Mouse (Mus musculus) frontal cortex, postnatal 10 days (tissue): ENCODE results near the gene Ctnnbl1.

Experiments
- DNase-seq, 2 experiments: peaks; one replicate each; pipeline ENCODE4 v3.0.0; 2022; ENCODE audit warnings: low spot score in 2 of 2, mixed read lengths in 1 of 2

Ctnnbl1 gene

DNA sequence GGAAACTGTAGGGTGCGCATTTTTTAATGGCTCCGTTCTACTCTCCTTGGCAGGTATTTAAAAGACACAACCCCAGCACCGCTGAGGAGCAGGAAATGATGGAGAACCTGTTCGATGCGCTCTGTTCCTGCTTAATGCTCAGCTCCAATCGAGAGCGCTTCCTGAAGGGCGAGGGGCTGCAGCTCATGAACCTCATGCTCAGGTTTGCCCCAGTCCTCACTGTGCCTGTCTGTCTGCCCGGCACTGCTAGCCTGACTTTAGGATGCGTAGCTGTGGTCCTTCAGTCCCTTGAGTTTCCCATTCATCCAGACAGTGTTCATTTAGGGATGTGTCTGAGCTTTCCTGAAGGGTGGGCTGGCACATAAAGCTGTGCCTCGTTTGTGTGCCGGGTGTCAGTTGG is 82.2 kb downstream of the Ctnnbl1 start:
- peak; percentile 1 to 3 for DNase-seq

DNA sequence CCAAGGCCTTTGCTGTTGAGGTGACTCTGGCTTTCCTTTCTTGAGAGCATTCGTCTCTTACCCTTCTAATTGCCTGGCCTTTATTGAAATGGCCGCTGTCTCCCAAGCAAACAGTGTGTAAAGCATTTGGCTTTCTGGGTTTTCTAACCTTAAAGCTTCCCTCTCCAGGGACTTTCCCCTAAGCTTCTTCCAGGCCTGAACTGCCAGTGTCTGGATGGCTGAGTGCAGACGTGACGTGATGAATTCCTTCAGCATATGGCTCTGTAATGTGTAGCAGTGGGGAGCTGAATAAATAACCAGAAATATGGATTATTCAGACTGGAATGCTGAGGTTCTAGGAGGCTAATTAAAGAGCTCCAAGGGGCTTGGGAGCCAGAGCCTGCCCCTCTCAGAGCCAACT is 84.1 kb downstream of the Ctnnbl1 start:
- peak in 1 of 2 experiments; percentile 0 for DNase-seq

DNA sequence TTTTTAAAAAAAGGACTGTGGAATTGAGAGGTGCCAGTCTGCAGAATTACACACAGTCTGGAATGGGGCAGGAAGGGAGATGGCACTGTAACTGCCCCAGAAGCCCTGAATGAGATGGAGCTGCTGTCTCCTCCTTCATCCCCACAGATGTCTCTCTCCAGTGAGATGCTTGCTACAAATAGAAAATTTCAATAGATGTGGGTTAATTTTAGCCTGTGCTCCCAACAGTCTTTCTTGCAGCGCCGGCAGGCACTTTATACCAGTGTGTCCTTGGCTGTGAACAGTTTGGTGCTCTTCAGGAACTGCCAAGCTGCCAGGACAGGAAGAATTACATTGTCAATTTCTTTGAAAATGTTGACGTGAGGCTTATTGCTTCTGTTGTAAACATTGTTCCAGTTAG is 86.3 kb downstream of the Ctnnbl1 start:
- peak; percentile 1 to 7 for DNase-seq

DNA sequence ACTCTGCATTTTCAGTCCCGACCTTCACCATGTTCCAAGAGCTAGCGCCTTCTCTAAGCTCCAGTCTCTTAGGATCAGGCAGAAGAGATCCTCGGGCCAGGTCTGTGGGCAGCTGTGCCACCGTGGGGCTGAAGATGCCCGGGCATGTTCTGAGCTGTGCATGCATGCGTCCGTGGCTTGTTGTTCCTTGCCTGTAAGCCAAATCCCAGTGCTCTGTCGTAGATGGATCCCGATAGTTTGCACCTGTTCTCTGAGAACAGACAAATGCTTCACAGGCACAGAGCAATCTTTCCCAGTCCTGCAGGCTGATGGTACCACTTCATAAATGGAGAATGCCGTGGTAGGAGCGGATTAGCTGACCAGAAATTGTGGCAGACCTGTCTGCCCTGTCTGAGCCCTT is 87.0 kb downstream of the Ctnnbl1 start:
- peak; percentile 1 to 4 for DNase-seq

- DNase-seq, result no peak
Measured at GRCm38 (mm10) chr2:157830101-157830500, 92.9 kb downstream of the Ctnnbl1 start.

GRCm38 (mm10) chr2:157830620-157831354 is 93.6 kb downstream of the Ctnnbl1 start:
- no peak for DNase-seq

GRCm38 (mm10) chr2:157837050-157837449 is 99.8 kb downstream of the Ctnnbl1 start:
- no peak for DNase-seq

DNA sequence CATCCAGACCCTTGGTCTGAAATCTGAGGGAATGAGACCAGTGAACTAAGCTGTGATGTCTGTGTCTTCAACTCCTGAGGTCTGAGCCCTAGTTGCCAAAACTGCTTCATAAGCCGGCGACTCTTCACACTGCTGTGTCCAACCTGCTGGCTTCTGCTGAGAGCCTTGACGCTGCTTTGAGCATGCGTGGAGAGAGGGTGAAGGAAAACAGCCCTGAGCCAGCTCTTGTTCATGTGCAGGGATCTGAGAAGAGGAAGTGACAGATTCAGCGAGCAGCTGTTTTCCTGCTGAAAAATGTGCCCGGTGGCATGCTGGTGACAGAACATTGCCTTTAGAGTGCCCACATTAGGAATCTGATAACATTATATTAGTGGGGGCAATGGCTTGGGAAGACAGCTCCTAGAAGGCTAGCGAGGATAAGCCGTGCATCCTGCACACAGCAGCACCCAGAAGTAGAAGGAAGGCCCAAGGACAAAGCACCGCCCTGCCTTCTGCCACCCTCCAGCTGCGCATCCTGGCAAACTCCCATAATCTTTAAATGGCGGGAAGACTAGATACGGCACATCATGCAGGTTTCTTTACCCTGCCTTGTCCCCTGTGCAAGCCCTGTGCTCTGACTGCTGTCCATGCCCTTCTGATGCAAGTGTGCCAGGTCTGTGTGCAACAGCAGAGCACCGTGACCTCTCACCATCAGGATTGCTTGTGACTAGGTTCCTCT is 101.2 kb downstream of the Ctnnbl1 start:
- DNase-seq, result no peak

DNA sequence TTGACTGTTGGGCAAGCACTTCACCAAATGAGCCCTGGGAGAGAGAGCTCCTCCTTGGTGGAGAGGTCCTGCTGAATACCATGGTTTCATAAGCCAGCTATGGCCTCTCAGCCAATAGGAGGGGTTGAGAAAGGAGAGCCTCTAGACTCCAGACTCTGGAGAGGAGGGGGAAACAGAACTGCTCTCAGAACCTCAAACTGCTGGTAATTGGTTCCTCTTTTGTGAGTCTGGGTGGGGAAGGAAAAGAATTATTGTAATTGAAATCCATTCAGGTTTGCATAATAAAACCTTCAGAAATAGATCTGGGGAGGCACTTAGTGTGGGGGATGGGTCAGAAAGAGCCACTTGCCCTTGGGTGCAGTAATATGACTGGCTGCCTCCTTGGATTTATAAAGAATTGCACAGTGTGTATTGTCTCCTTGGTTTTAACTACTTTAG is 103.5 kb downstream of the Ctnnbl1 start:
- DNase-seq, result no peak

GRCm38 (mm10) chr2:157841121-157841520 is 103.9 kb downstream of the Ctnnbl1 start:
- no peak for DNase-seq

GRCm38 (mm10) chr2:157844746-157845145 is 107.5 kb downstream of the Ctnnbl1 start:
- no peak for DNase-seq

- no peak for DNase-seq
Measured at GRCm38 (mm10) chr2:157845831-157846230, 108.6 kb downstream of the Ctnnbl1 start.

GRCm38 (mm10) chr2:157853135-157853534 is 115.9 kb downstream of the Ctnnbl1 start:
- DNase-seq, result no peak

- DNase-seq, result no peak
Measured at GRCm38 (mm10) chr2:157855814-157856213, 118.6 kb downstream of the Ctnnbl1 start.

DNA sequence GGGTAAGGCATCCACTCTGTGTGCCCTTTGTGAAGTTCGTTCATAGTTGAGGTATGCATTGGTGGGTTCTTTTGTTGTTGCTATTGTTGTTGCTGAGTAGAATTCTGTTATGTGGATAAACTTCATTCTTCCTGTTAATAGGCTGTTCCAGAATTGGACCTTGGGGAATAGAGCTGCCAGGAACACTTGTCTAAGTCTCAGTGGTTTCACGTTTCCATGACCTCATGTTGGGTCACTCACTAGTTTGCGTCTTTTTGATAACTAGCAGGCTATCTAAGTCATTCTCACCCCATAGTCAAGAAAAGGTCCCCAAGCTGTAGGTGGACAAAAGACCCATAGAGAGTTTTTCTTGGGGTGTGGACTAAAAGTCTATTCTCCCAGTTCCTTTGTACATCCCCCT is 120.3 kb downstream of the Ctnnbl1 start:
- DNase-seq, result no peak

GRCm38 (mm10) chr2:157858317-157858716 is 121.1 kb downstream of the Ctnnbl1 start:
- no peak for DNase-seq

- no peak for DNase-seq
Measured at GRCm38 (mm10) chr2:157859046-157859701, 122.0 kb downstream of the Ctnnbl1 start.

GRCm38 (mm10) chr2:157861273-157861944 is 124.2 kb downstream of the Ctnnbl1 start:
- DNase-seq, result no peak

GRCm38 (mm10) chr2:157862306-157862705 is 125.1 kb downstream of the Ctnnbl1 start:
- DNase-seq, result no peak

DNA sequence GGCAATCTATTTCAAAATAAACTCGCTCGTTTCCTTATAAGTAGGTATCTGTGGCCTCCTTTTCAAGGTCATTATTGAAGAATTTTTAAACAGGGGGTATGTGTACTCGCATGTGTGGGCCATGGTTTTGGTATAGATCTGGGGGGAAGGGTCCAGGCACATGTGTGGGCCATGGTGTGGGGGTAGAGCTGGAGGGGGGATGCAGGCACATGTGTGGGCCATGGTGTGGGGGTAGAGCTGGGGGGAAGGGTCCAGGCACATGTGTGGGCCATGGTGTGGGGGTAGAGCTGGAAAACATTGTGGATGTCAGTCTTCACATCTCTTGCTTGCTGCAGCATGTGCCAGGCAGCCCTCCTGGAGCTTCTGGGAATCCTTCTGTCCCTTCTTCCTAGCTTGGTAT is 129.9 kb downstream of the Ctnnbl1 start:
- no peak for DNase-seq

GRCm38 (mm10) chr2:157870247-157870646 is 133.0 kb downstream of the Ctnnbl1 start:
- DNase-seq, result no peak

DNA sequence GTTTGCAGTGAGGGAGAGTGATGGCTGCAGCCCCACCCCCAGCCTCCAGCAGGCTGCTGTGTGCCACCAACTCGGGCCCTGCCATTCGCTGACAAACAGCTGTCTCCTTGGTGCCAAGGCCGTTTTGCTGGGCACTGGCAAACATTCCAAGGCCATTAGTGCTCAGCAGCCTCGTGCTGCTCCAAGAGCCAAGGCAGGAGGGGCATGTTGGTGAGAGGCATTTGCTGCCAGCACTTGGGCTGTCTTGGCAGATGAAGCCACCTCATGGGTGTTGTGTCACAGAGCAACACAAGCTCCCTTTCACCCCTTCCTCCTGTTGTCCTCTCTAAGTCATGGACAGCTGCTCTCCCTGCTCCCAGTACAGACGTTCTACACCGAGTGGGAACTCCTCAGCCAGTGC is 136.0 kb downstream of the Ctnnbl1 start:
- peak; percentile 44 to 54 for DNase-seq
